Mouse (Mus musculus): ENCODE data around the gene Gm2115.

Gm2115 gene

DNA sequence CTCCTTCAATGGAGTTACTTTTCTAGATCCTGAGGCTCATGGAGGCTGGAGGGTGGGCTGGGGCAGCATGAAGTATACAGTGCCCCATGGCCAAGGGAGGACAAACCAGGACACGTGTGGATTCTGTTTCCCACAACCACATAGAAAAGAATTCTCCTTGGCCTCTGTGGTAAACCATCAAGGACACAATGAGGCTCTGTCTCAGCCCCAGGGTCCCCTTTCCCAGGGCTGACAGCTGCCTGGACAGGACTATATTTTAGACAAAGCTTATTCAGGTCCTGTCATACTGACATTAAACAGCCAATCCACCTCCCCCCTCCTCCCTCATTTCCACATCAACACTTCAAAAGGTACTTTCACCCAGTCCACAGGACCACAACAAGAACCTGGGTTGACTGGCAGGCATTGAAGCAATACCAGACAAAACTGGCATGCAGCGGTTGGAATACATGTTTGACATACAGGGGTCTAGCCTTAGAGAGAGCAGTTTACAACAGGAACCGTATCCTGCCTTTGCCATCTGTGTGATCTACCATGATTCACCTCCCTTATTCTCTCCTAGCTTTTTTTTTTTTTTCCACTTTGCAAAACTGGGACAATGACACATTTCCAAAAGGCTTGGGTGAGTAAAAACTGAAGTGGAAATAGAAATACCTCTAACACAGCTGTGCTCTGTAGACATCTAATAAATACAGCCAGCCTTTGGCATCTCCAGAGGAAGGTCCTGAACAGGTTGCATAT is 57.8 kb downstream of the Gm2115 start:
- CTCF ChIA-PET: interaction anchor here (0.6 kb wide), 1 partner anchor 21 kb away, joined by 5 read pairs; no protein-coding TSS in a partner anchor

DNA sequence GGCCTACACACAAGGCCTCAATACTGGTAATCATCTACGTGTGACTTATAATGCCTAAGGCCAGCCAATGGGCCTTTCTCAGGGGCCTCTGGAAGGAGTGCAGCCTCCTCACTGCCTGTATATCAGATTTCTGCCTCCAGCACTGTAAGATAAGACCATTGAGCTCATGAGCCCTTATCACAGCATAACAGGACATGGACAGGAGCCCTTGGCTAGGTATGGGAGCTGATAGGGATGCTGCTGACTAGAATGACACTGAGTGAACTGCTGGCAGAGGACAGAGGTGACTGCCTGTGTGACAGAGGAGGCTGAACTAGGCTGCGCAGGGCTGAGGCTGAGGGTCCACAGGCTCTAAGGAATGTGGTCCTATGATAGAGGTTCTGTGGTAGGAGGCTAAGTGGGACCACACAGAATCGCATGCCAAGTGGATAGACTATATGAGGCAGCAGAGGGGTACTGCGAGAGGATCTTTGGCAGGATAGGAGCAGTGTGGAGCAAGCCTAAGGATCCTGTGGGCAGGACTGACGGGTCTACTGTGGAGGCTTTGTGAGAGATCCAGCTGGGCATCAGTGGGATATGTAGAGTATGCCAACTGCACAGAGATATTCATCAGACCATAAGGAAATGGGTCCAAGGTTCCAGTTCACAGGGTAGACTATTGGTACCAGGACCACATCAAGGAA is 58.5 kb downstream of the Gm2115 start:
- CTCF ChIA-PET: no interaction called here

DNA sequence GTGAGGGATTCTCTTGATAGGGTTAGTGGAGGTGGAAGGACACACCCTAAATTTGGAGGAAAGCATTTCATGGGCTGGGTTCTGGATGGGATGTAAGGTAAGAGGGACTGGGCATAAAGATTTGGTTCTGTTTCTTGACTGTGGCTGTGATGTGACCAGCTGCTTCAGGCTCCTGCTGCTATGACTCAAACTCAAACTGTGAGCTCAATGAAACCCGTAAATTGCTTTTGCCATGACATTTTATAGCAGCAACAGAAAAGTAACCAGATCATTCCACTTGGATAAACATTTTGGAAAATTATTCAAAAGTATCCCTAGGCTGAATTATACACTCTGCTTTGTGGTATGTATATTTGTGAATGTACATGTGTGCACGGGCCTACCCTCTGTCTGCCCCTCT is 61.9 kb downstream of the Gm2115 start:
- CTCF ChIA-PET: no interaction called here

DNA sequence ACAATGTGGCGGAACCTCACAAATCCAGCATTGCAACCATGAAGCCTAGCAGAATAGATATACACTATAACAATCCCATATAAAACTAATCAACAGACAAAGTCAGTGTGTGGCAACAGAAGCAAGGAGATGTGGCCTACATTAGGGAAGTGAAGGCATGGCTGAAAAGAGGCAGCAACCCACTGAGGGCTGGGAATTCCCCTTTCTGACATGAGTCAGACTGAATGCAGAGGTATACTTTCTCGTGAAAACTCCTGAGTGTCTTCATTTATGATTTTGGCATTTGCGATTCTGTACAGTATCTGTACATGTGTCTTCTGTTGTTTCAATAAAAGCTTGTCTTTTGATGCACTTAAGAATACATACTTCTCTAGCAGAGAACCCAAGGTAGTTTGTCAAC is 62.6 kb downstream of the Gm2115 start:
- CTCF ChIA-PET: interaction anchor here (0.7 kb wide), 1 partner anchor 55 kb away, joined by 3 read pairs; no protein-coding TSS in a partner anchor

DNA sequence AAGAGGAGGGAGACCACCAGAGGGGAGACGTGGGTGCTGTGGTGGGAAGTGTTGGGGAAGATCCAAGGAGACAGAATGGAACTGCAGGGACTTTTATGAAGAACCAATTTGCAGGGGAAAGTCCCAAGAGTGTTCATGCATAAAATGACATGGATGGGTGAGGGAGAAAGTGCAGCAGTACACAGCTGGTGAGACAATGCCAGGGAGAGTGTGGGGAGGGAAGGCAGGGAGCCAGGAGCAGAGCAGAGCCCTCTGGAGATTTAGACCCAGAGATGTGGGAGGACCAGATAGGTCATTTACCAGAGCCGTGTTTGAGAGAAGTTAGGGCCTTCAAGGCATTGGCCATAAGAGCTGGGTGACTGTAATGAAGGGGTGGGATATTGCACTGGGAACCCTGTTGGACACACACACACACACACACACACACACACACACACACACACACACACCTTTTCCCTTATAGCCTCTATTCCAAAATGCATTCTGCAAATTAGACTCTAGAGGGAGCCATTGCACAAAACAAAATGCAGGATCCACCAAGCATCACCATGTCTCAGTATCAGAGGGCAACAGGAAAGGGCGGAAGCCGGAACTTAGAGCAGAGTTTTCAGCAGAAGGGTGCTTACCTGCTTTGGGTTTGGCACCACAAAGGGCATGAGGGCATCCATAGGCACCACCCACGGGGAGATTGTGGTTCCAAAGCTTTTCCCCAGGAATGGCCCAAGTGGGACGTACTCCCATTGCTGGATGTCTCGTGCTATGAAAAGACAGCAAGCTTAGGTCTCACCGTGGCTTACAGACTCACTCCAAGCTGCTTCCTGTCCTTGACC is 65.5 kb downstream of the Gm2115 start:
- CTCF ChIA-PET: interaction anchor here (0.7 to 0.9 kb wide), 2 partner anchors 40 to 189 kb away, joined by 3 to 10 read pairs; no protein-coding TSS in a partner anchor

DNA sequence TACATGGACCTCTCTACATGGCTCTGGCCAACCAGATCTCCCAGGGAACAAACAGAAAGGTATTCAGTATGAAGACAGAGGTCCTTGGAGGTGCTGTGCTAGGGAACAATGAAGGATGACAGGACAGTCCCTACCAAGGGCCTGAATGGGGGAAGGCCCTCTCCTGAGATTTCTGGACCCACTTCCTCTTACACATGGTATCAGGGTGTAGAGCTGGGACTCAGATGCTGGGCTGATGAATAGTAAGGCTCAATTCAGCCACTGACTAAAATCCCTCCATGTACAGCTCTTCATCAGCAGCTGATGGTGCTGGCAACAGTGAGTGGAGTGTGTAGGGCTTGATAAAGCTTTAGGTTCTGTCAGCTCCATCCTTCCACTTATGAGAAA is 66.2 kb downstream of the Gm2115 start:
- CTCF ChIA-PET: interaction anchor here (0.7 kb wide), 1 partner anchor 40 kb away, joined by 10 read pairs; no protein-coding TSS in a partner anchor

DNA sequence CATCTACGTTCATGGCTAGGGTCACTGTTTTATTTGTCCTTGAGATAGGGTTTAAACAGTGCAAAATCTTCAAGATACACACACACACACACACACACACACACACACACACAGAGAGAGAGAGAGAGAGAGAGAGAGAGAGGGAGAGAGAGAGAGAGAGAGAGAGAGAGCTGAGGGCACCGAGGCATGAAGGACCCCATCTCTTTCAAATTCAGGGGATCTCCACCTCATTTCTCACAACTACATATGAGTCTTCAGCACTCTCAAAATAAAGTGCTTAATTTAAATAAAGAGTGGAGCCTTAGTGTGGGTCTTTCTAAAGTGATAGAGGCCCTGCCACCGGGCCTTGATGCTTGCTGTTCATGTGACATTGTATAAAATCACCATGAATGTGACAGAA is 67.2 kb downstream of the Gm2115 start:
- CTCF ChIA-PET: interaction anchor here (0.8 kb wide), 1 partner anchor 16 kb away, joined by 10 read pairs; no protein-coding TSS in a partner anchor

DNA sequence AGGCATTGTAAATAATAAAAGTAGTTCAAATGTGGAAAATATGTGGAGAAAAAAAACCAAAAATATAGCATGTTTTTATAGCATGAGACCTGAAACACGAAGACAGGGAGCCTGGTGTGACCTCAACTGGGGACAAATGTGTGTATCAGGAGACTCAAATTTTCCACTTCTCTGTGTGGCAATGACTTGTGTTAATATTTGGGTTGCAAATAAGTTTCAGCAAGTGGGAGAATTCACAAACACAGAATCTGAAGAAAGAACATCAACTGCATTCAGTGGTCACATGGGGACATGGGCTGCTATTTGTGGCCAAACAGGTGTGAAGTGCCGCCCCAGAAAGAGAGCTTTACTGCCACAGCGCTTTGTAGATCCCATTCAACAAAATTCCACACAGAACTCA is 67.9 kb downstream of the Gm2115 start:
- CTCF ChIA-PET: interaction anchor here (0.8 kb wide), 1 partner anchor 15 kb away, joined by 10 read pairs; no protein-coding TSS in a partner anchor

DNA sequence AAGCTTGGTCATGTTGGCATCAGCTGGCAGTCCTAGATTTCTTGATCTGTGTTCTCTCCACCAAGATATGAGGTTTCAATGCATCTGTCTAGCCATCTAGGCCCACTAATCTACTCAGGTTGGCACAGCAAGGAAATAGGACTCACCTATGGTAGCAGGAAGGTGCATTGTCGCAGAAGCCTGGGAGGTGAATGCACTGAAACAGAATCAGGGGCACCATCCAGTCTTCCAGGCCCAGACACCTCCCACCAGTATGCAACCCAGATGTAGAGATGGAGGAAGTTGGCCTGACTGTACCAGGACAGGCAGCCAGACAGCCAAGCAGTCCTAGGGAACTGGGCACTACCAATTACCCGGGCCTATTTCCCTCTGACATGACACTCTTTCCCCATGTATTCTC is 71.9 kb downstream of the Gm2115 start:
- CTCF ChIA-PET: no interaction called here

DNA sequence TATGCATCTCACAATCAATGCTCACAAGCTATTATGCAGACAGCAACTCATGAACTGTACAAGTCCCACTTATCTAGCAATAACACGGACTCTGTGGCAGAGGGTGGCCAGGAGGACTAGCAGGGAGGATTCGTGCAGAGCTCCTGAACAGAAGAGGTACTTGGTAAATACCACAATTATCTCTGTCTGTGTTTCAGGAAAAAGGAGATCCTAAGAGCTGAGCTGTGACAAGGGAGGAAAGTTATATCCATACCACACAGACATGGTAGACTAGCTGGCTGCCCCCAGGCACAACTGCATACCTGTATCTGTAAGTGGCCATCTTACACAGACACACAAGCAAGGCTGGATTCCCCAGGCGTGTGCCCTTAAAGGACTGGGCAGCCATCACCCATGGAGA is 72.6 kb downstream of the Gm2115 start:
- CTCF ChIA-PET: no interaction called here

DNA sequence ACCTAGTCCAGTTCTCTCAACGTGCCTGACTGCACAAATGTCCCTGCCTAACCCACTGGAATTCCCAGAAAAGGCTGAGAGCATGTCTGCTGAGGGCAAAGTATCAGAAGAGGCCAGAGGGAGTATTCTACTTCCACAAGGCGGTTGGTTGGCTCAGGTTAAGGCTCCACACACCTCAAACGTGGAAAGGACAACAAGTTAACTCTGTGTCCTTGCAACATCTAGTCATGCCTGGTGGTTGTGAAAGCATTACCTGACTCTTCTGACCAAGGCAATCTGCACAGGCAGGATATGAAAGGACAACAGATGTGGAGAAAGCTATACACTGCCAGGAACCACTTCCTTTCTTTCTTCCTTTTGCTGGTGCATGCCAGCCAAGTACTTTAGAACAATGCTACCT is 75.7 kb downstream of the Gm2115 start:
- CTCF ChIA-PET: no interaction called here

DNA sequence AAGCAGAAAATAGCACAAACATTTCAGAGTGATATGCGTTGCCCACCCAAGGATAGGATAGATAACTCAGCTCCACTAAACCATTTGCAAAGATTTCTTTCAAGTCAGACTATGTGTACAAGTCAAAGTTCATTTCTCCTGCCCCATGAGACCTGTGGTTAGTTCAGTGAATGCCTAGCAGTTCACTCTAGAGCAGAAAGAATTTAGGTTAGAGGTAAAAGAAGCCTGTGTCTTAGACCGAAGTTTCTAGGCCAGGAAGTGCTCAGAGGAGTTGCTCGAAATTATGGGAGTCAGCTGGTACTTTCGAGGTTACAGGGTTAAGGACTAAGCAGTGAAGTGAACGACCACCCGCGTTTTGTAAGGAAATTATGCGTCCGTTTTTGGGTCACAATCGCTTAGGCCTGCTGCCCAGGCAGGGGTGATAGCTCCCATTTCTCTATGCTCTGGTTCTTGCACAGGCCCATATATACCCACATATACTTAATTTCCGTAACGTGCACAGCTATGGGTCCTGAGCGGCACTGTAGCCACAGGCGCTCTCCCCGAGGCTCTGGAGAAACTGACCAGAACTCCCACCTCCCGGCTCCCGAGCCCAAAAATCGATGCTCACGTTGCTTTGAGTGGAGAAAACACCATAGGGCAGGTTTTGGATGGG is 76.4 kb downstream of the Gm2115 start:
- CTCF ChIA-PET: no interaction called here

DNA sequence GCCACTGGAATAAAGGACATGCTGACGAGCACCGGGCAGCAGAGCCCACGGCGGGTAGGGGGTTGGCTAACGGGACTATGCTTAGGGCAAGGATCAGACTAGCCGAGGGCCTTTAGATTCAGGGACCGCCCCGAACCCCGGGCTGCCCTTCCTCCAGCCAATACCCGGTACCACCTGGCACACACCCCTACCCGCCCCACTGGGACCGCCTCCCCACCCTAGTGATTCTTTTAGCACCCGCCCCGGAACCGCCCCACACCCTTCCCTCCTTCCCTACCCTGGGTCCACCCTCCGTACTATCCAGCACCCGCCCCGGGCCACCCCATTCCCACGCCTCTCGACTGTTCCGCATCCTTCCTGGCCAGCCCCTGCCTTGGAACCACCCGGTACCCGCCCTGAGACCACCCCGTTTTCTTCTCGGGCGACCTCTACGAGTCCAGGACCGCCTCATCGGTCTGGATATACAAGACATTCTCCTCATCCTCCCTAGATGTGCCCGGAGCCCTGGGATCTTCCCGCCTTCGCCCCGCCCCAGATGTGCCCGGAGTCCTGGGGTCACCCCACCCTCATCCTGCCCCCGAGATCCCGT is 77.0 kb downstream of the Gm2115 start:
- CTCF ChIA-PET: no interaction called here

DNA sequence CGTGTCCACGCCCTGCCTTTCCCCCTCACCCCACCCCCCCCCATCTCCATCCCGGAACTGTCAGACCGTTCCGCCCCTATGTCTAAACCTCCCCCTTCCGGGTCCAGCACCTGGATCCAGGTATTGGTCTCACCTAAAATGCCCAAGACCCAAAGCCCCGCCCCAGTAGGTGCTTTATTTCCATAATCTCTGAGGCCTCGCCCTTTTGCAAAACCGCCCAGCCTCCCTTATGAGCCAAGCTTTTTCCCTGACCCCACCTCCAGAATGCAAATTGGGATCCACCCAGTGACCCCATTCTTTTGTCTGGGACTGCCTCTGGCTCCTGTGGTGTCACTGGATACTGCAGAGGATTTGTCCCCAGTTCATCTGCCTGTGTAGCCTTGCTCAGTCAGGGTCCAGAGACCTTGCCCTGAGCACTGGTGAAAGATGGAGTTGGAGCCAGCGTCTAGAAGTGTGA is 77.6 kb downstream of the Gm2115 start, which contains the start of gene Fah:
Gene Fah, minus strand, starts transcription at position 430 of the 457 bp plus-strand sequence.
- CTCF ChIA-PET: no interaction called here

DNA sequence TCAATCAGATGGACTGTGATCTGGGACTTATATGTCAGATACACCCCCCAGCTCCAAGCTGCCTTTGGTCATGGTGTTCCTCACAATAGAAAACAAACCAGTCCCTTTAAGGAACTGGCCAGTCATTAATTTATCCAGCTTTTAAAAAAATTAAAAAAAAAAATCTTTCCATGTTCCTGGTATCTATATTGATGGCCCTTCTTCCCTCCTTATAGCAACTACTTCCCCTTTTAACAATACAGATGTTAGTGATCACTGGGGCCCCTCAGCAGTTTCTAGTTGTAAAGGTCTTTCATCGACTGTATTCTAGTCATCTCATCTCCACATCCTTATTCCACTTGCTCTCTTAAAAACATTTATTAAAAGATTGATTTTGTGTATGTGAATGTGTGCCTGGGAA is 82.9 kb downstream of the Gm2115 start:
- CTCF ChIA-PET: interaction anchor here (0.5 kb wide), 1 partner anchor 15 kb away, joined by 10 read pairs; no protein-coding TSS in a partner anchor

DNA sequence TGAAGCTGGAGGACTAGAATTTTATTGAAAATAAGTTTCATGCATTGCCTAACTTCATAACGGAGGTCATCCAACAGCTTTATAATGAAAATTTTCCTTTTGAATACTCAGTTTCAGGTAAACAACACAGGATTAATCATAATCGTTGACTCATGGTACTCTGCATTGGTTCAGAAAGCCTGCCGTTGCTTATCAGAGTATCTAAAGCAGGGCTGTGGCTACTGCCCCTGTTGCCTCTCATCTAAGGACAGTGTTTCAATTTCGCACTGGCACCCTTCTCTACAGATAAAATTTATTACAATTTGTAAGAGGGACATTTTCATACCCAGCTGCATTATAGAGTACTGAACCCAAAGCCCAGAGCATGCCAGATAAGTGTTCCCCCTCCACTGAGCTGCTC is 83.7 kb downstream of the Gm2115 start:
- CTCF ChIA-PET: no interaction called here

DNA sequence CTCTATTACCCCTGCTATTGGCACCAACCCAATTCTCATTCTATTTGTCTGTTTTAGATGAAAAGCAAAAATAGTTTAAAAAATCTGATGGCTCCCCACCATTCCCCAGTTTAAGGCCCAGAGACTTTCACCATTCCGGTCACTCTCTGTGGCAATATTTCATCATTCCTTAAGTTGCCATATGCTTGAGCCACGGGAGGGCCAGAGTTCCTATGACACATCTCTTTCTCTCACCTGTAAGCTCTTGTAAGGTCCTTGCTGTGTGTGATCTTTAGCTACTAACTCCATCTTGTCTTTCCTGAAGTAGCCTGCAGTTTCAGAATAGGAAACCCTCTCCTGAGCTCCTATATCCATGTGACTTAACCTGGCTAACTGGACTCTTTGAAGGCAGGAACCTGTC is 90.2 kb downstream of the Gm2115 start:
- CTCF ChIA-PET: no interaction called here

DNA sequence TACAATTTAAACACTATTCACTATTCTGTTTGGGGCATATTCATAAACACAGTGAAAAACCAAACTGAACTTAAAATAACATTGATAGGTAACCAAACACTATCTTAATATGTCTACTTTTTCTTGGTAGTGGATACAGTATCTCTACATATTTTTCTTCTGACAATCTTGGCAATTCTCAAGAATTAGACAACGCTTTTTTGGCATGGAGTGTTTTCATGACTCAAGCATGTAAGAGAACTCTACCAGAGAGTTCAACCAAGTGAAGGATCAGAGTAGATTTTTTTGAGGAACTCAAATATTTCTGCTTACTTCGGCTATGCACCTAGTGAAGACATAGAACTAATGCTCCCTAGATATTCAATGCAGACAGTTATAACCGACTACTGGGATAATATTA is 92.2 kb downstream of the Gm2115 start:
- CTCF ChIA-PET: no interaction called here

DNA sequence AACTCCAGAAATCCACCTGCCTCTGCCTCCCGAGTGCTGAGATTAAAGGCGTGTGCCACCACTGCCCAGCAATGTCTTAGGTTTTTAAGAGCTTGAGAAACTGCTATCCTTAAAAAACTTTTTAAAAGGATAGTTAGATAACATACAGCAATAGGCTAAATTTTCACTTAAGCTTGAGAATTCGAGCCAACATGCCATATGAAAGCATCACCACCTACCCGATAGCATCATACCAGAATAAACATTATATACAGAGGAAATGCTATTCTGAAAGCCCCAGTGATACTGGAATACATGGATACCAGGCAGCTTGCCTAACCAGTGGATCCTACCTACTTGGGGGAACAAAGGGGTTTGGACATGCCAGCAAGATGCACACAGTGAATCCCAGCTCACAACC is 95.0 kb downstream of the Gm2115 start:
- CTCF ChIA-PET: no interaction called here

DNA sequence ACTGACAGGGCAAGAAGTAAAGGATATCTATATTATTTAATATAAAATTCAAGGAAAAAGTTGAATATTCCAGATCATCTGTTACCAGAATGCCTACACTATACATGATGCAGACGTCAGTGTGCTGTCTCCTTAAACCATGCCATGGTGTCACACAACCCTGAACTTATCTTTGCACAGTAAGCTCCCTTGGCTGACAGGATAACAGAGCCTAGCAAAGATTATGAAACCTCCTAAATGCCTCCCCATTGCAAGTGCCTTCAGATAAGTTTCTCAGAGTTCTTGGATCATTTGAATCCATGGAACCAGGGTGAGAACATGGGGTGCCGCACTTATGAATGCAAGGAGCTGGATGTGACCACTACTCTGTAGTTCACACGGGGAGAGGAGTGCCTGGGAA is 103.1 kb downstream of the Gm2115 start:
- CTCF ChIA-PET: no interaction called here

Data from spleen, embryonic (tissue).